In genomic region chr9:49873550-49873949, GRCm38 (mm10) we compare ENCODE assay signal across 8 mouse cellular contexts.
A peak's percentile ranks its signal among the peaks of the same experiment; 100 is the strongest.
DNase-seq lines count a peak whose midpoint lies in the region; ATAC-seq and TF ChIP-seq lines count a peak whose summit lies in the region.

No protein-coding gene starts in this region.

- TF ChIP-seq EP300 in liver, postnatal 0 days (IDR thresholded peaks at IDR 0.05; ENCODE audit: low read depth), result no peak

- H3K4me2 ChIP-seq in liver, embryonic 11.5 days, result peak overlapping the region; percentile 35
- no peak overlapping the region for H3K4me2 ChIP-seq in liver, postnatal 0 days (ENCODE audit: low read depth, low read length)
- peak overlapping the region; percentile 56 for H3K4me2 ChIP-seq in midbrain, embryonic 13.5 days (replicated peaks)

- H3K9me3 ChIP-seq in liver, embryonic 11.5 days (ENCODE audit: control insufficient read depth, low read length), result no peaks in the 10 kb centered on the region
- H3K9me3 ChIP-seq in liver, postnatal 0 days (ENCODE audit: low read length), result no peaks in the 10 kb centered on the region
- H3K9me3 ChIP-seq in midbrain, embryonic 13.5 days, result no peaks in the 10 kb centered on the region

- H3K4me1 ChIP-seq in liver, embryonic 11.5 days (replicated peaks; ENCODE audit: control insufficient read depth, insufficient read depth, low read length), result no peaks in the 10 kb centered on the region
- no peaks in the 10 kb centered on the region for H3K4me1 ChIP-seq in liver, postnatal 0 days (ENCODE audit: insufficient read depth)
- peaks cover 16% of the 10 kb centered on the region for H3K4me1 ChIP-seq in midbrain, embryonic 13.5 days (replicated peaks)

- H3K4me3 ChIP-seq in liver, embryonic 11.5 days (ENCODE audit: low read depth, low read length), result no peak overlapping the region
- H3K4me3 ChIP-seq in liver, postnatal 0 days (ENCODE audit: low read depth, low read length), result no peak overlapping the region
- peak overlapping the region; percentile 33 for H3K4me3 ChIP-seq in midbrain, embryonic 13.5 days (replicated peaks)

- no peak for ATAC-seq in liver, embryonic 11.5 days (replicated peaks; ENCODE audit: low FRiP score)
- ATAC-seq in liver, postnatal 0 days, result no peak
- ATAC-seq in frontal cortex, adult (ENCODE audit: low TSS enrichment), result peak; percentile 99
- ATAC-seq in midbrain, embryonic 13.5 days, result peak; percentile 96

- no peaks in the 10 kb centered on the region for H3K27me3 ChIP-seq in liver, embryonic 11.5 days (replicated peaks; ENCODE audit: control insufficient read depth, insufficient read depth, low read length)
- H3K27me3 ChIP-seq in liver, postnatal 0 days (ENCODE audit: insufficient read depth, low read length), result no peaks in the 10 kb centered on the region
- 0 out of 2 replicates have a peak, but pooled peaks cover 3% of the 10 kb centered on the region for H3K27me3 ChIP-seq in midbrain, embryonic 13.5 days

- H3K27ac ChIP-seq in liver, embryonic 11.5 days (ENCODE audit: low read depth, low read length), result no peak overlapping the region
- H3K27ac ChIP-seq in liver, postnatal 0 days (ENCODE audit: low read depth), result no peak overlapping the region
- peak overlapping the region; percentile 88 for H3K27ac ChIP-seq in midbrain, embryonic 13.5 days

- H3K9ac ChIP-seq in liver, embryonic 11.5 days (ENCODE audit: low read depth, low read length), result no peak overlapping the region
- H3K9ac ChIP-seq in liver, postnatal 0 days (replicated peaks), result no peak overlapping the region
- H3K9ac ChIP-seq in midbrain, embryonic 13.5 days (replicated peaks), result peak overlapping the region; percentile 63

- peak; percentile 33 for DNase-seq in liver, embryonic 11.5 days (ENCODE audit: low spot score)
- DNase-seq in liver, postnatal 0 days, result no peak
- DNase-seq in cerebellum, adult 8-10 months, result peak; percentile 55
- DNase-seq in layer of hippocampus, adult 18-20 months (ENCODE audit: low spot score in 2 of 2), result peak; percentile 61 to 76
- peak; percentile 86 for DNase-seq in telencephalon, adult 2 months (ENCODE audit: low read depth, low spot score)
- no peak for DNase-seq in ovary, postnatal 36 days (ENCODE audit: low spot score)

- TF ChIP-seq CTCF in liver, postnatal 0 days (IDR thresholded peaks at IDR 0.05; ENCODE audit: low read depth), result no peak

- H3K36me3 ChIP-seq in liver, embryonic 11.5 days (ENCODE audit: control insufficient read depth, insufficient read depth, low read length), result no peaks in the 10 kb centered on the region
- H3K36me3 ChIP-seq in liver, postnatal 0 days (replicated peaks; ENCODE audit: insufficient read depth, low read length), result no peaks in the 10 kb centered on the region
- H3K36me3 ChIP-seq in midbrain, embryonic 13.5 days, result no peaks in the 10 kb centered on the region

- WGBS in liver, embryonic 11.5 days, result 26% methylated on average over 3 of the region's 3 CpGs
- 27% methylated on average over 3 of the region's 3 CpGs for WGBS in liver, postnatal 0 days (ENCODE audit: insufficient replicate concordance)
- 0% methylated on average over 3 of the region's 3 CpGs for WGBS in midbrain, embryonic 13.5 days

Comparison
In these comparisons a context has a peak if more than half of its experiments do, and no peak if none do; other contexts are left out.
1. DNase-seq: peak in liver, embryonic 11.5 days (single experiment), cerebellum, adult 8-10 months (single experiment), layer of hippocampus, adult 18-20 months (2 of 2) and telencephalon, adult 2 months (single experiment); none in liver, postnatal 0 days (single experiment) and ovary, postnatal 36 days (single experiment).
2. ATAC-seq: peak in frontal cortex, adult (single experiment) and midbrain, embryonic 13.5 days (single experiment); none in liver, embryonic 11.5 days (single experiment) and liver, postnatal 0 days (single experiment).